Mouse (Mus musculus) liver, embryonic 15.5 days (tissue): ENCODE measurements around the gene Drc1. TPM values are rescaled to one million over a fixed set of nuclear protein-coding genes. Genes with fewer than 3 reads are reported as not detected.

Experiments used
- ATAC-seq: fragments of 200-750 bp; cut with Nextera tagmentation; 2 replicates; pipeline ENCODE4 v1.8.0; 2017; ENCODE audit warnings: moderate number of reproducible peaks, mild to moderate bottlenecking, moderate library complexity; ENCODE audit not compliant: insufficient read depth
- H3K27ac ChIP-seq: fragments of 300-500 bp; sonication (generic); replicated peaks from 2 replicates; pipeline ENCODE4 v1.5.1; 2015; ENCODE audit warnings: mild to moderate bottlenecking, inconsistent platforms
- H3K27me3 ChIP-seq: fragments of 300-500 bp; sonication (generic); 2 replicates; pipeline ENCODE4 v1.6.1; 2015; ENCODE audit warnings: mild to moderate bottlenecking, inconsistent platforms
- H3K36me3 ChIP-seq: fragments of 300-500 bp; sonication (generic); replicated peaks from 2 replicates; pipeline ENCODE4 v1.6.1; 2015; ENCODE audit warnings: moderate library complexity, mild to moderate bottlenecking, inconsistent platforms
- H3K4me1 ChIP-seq: fragments of 300-500 bp; sonication (generic); replicated peaks from 2 replicates; pipeline ENCODE4 v1.6.1; 2015; ENCODE audit warnings: inconsistent platforms
- H3K4me2 ChIP-seq: fragments of 300-500 bp; sonication (generic); 2 replicates; pipeline ENCODE4 v1.6.1; 2015; ENCODE audit warnings: moderate library complexity, mild to moderate bottlenecking, inconsistent platforms
- H3K4me3 ChIP-seq: fragments of 300-500 bp; sonication (generic); replicated peaks from 2 replicates; pipeline ENCODE4 v1.5.1; 2015; ENCODE audit warnings: mild to moderate bottlenecking, inconsistent platforms
- H3K9ac ChIP-seq: fragments of 300-500 bp; sonication (generic); 2 replicates; pipeline ENCODE4 v1.6.1; 2015; ENCODE audit warnings: moderate library complexity, mild to moderate bottlenecking, inconsistent platforms
- H3K9me3 ChIP-seq: fragments of 300-500 bp; sonication (generic); replicated peaks from 2 replicates; pipeline ENCODE4 v1.6.1; 2016; ENCODE audit warnings: inconsistent platforms
- WGBS: fragments of 180-500 bp; shearing (Covaris S2); methylation state at CpG from one replicate; pipeline ENCODE4 v1.1.7; 2015; ENCODE audit warnings: mixed read lengths; ENCODE audit not compliant: insufficient replicate concordance; 5-methylcytosine and 5-hydroxymethylcytosine counted together
- polyA plus RNA-seq: library from polyadenylated mRNA; unstranded; fragments of >200 nt; fragmentation: Nextera tagmentation; extraction: Ambion mirVana; gene quantifications from 2 replicates; pipeline ENCODE4 v1.2.1, GENCODE M21; 2015

Drc1 gene
- polyA plus RNA-seq, 1 experiment from 2014 or later, result 1.5 TPM

DNA sequence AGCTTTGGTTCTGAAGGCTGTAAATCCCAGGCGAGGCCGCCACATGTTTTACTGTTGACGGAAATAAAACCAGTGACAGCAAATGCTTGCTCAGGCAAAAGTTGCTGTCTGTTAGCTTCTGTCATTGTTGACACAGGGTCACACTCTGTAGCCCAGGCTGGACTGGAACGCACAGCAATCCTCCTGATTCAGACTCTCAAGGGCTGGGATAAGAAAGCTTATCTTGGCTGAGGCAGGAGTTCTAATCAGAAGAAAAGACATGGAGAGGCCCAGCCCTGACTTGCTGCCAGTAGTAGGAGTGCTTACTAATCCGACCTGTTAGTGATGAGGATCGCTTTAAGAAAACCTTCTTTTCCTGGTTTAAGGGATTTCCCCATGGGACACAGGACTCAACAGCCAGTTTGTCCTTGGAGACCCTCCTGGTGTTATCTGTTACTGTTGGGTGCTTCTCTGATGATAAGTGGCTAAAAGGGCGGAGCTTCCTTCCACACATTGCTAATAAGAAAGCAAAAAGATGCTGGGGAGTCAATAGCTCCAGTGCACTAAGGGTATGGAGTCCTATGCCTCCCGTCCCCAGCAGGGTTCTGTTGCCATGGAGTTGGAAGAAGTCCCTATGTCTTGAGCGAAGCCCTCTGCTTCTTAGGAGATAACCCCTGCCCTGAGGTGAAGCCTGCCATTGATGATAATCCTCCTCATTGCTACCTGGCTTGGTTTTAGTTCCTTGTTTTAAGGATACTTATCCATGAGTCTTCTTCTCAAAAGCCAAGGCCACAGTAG lies 6.1 kb downstream of the Drc1 start:
- 42% methylated on average over 9 of the region's 9 CpGs for whole genome bisulfite sequencing
- Histone ChIP-seq H3K9me3 (no peaks in the 10 kb centered on the region), H3K36me3 (no peaks in the 10 kb centered on the region), H3K27ac (peak overlapping the region; percentile 75), H3K4me2 (peak overlapping the region; percentile 55), H3K4me3 (no peak overlapping the region), H3K4me1 (peaks cover 21% of the 10 kb centered on the region), H3K9ac (no peak overlapping the region), H3K27me3 (peaks cover 6% of the 10 kb centered on the region; the same call in 1 of the 2 replicates)
- peak; percentile 89 for ATAC-seq

DNA sequence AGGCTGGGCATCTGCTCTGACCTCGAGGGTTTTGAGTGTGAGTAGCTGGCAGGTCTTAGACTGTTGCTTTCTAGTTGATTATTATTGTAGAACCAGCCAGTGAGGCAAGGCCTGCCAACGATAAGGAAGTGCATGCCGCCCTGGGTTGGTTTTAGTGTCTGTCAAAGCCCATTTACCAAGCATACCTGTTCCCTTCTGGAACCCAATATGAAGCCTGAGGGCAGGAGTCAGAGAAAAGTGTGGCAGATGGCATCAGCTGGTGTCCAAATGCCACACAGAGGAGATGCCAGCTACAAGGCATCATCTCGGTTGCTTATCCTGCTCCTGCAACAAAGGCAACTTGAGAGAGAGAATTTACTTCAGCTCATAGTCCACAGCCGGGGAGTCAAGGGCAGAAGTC lies 59.6 kb downstream of the Drc1 start:
- no peak overlapping the region for H3K4me3 ChIP-seq
- no peak overlapping the region for H3K27ac ChIP-seq
- H3K27me3 ChIP-seq, result peaks cover 33% of the 10 kb centered on the region
- H3K9ac ChIP-seq, result no peak overlapping the region
- H3K9me3 ChIP-seq, result no peaks in the 10 kb centered on the region
- H3K36me3 ChIP-seq, result no peaks in the 10 kb centered on the region
- 56% methylated on average over 5 of the region's 5 CpGs for WGBS
- ATAC-seq, result no peak
- no peak overlapping the region for H3K4me2 ChIP-seq
- no peaks in the 10 kb centered on the region; the same call in 1 of the 2 replicates for H3K4me1 ChIP-seq

DNA sequence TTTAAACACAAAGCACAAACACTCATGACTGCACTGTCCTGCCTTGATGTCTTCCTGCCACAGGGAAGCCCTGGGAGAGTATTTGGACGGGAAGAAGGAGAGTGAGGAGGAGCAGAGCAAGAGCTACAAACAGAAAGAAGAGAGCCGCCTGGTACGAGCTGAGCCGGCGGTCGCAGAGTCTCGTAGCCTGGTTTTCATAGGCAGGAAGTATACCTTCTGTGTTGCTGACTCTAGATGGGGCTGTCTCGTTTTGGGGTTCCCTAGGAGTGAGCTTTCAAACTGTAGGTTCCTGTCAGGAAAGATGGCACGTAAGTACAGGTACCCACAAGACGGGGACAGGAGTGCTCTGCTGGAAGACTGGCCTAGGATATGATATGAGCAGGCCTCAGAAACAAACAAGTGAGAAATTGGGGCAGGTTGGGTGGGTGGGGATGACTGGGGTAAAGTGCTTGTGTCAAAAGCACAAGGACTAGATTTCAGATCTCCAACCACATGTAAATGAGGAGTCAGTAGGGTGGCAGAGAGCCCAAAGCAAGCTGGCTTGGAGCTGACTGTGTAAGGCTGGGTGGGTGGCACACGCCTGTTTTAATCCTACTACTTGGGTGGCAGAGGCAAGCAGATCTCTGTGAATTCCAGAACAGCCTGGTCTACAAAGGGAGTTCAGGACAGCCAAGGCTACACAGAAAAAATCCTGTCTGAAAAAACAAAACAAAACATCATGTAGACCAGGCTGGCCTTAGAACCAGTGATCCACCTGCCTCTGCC lies 60.6 kb downstream of the Drc1 start:
- no peaks in the 10 kb centered on the region for H3K36me3 ChIP-seq
- H3K4me2 ChIP-seq, result no peak overlapping the region
- H3K27ac ChIP-seq, result no peak overlapping the region
- no peak for ATAC-seq
- WGBS, result 62% methylated on average over 11 of the region's 11 CpGs
- no peak overlapping the region for H3K4me3 ChIP-seq
- H3K9ac ChIP-seq, result no peak overlapping the region
- H3K4me1 ChIP-seq, result no peaks in the 10 kb centered on the region; the same call in 1 of the 2 replicates
- H3K27me3 ChIP-seq, result peaks cover 37% of the 10 kb centered on the region
- H3K9me3 ChIP-seq, result no peaks in the 10 kb centered on the region

DNA sequence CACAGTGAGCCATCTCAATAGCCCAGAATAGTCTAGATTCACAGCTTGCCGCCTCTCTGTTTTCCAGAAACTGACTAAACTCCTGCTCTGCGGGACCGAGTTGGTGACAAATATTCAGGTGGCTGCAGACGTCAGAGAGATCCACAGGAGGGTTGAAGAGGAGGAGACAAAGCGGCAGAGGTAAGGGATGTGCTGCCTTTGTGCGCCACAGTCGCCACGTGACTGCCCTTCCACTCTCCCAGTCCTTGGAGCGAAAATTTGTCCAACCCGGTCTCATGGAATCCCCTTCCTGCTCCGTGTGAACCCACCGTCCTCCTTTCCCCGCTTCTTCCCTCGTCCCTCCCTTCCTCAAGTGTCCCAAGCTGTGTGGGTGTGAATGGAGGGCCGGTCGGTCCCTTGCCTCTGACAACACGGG lies 61.4 kb downstream of the Drc1 start:
- Histone ChIP-seq H3K9ac (no peak overlapping the region), H3K4me1 (no peaks in the 10 kb centered on the region; the same call in 1 of the 2 replicates), H3K27ac (no peak overlapping the region), H3K4me2 (peak overlapping the region; percentile 48), H3K36me3 (no peaks in the 10 kb centered on the region), H3K9me3 (no peaks in the 10 kb centered on the region), H3K4me3 (no peak overlapping the region), H3K27me3 (peaks cover 37% of the 10 kb centered on the region)
- 16% methylated on average over 17 of the region's 17 CpGs for WGBS
- ATAC-seq, result no peak

DNA sequence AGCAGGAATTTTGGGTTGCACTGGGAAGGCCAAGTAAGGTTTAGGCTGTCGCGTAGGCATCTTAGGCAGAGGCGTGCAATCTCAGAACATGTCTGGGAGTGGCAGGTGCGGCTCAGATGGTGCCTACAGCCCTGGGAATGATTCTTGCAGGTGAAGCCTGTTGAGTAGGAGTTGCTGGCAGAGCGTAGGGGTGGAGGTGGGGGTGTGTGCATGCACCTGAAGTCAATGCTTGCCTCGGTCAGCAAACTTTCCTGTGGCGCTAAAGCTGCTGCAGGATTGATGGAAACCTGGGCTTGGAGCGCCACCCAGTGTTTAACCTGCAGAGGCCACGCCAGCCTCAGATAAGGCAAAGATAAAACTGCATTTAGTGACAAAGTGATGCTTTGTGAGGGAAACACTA lies 61.9 kb downstream of the Drc1 start:
- no peak overlapping the region for H3K9ac ChIP-seq
- H3K4me2 ChIP-seq, result peak overlapping the region; percentile 48
- H3K4me3 ChIP-seq, result no peak overlapping the region
- no peaks in the 10 kb centered on the region for H3K36me3 ChIP-seq
- 8% methylated on average over 9 of the region's 9 CpGs for WGBS
- no peaks in the 10 kb centered on the region for H3K9me3 ChIP-seq
- ATAC-seq, result no peak
- H3K4me1 ChIP-seq, result no peaks in the 10 kb centered on the region; the same call in 1 of the 2 replicates
- no peak overlapping the region for H3K27ac ChIP-seq
- H3K27me3 ChIP-seq, result peaks cover 37% of the 10 kb centered on the region

DNA sequence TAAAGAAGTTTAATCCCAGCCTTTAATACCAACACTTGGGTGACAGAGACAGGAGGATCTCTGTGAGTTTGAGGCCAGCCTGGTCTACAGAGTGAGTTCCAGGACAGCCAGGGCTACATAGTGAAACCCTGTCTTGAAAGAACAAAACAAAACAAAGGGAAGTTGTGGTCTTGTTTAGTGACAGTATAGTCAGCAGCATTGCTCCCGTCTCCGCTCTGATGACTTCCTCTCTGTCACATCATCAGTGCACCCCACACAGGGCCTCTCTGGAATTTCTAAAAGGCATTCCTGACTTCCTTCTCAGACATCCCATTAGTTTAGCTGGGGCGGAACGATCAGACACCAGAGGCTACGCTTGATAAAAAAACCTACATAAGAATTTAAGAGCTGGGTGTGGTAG lies 62.7 kb downstream of the Drc1 start:
- H3K27ac ChIP-seq, result no peak overlapping the region
- WGBS, result 27% methylated on average over 5 of the region's 5 CpGs
- H3K4me2 ChIP-seq, result no peak overlapping the region
- no peaks in the 10 kb centered on the region for H3K9me3 ChIP-seq
- peaks cover 37% of the 10 kb centered on the region for H3K27me3 ChIP-seq
- no peak for ATAC-seq
- no peak overlapping the region for H3K9ac ChIP-seq
- no peak overlapping the region for H3K4me3 ChIP-seq
- no peaks in the 10 kb centered on the region for H3K36me3 ChIP-seq
- H3K4me1 ChIP-seq, result no peaks in the 10 kb centered on the region; the same call in 1 of the 2 replicates

DNA sequence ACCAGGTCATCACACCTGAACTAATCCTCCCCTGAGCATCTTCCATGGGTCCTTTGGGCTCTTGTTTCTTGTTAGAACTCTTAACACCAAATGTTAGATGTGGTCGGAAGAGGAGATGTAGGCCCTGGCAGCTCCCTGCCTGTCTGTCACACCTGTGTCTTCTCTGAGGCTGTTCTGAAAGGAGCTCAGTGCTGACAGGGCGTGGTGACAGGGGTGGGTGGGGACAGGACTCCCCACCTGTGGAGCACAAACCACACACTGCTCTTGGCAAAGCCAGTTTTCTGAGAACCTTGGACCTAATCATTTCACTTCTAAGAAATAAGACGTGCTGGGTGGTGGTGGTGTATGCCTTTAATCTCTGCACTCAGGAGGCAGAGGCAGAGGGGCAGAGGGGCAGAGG lies 72.4 kb downstream of the Drc1 start:
- Histone ChIP-seq H3K4me3 (no peak overlapping the region), H3K27me3 (no peaks in the 10 kb centered on the region), H3K36me3 (no peaks in the 10 kb centered on the region), H3K27ac (no peak overlapping the region), H3K9me3 (no peaks in the 10 kb centered on the region), H3K4me1 (no peaks in the 10 kb centered on the region), H3K4me2 (no peak overlapping the region), H3K9ac (no peak overlapping the region)
- 45% methylated on average over 3 of the region's 3 CpGs for WGBS
- no peak for ATAC-seq

DNA sequence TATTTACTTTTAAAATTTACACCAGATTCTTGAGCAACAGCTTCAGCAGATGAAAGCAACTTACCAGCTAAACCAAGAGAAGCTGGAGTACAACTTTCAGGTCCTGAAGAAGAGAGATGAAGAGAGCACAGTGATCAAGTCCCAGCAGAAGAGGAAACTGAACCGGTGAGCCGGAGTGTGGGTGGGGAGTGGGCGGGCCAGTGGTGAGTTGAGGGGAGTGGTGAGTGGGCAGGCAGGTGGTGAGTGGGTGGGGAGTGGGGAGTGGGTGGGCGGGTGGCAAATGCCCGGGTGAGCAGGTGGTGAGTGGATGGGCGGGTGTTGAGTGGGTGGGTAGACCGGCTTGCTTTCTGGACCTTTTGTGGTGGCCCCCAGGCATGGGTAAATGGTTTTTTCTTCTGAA lies 73.9 kb downstream of the Drc1 start:
- Histone ChIP-seq H3K27me3 (no peaks in the 10 kb centered on the region), H3K9ac (no peak overlapping the region), H3K9me3 (no peaks in the 10 kb centered on the region), H3K4me3 (no peak overlapping the region), H3K36me3 (no peaks in the 10 kb centered on the region), H3K4me1 (no peaks in the 10 kb centered on the region), H3K4me2 (no peak overlapping the region), H3K27ac (no peak overlapping the region)
- WGBS, result 54% methylated on average over 7 of the region's 7 CpGs
- no peak for ATAC-seq

DNA sequence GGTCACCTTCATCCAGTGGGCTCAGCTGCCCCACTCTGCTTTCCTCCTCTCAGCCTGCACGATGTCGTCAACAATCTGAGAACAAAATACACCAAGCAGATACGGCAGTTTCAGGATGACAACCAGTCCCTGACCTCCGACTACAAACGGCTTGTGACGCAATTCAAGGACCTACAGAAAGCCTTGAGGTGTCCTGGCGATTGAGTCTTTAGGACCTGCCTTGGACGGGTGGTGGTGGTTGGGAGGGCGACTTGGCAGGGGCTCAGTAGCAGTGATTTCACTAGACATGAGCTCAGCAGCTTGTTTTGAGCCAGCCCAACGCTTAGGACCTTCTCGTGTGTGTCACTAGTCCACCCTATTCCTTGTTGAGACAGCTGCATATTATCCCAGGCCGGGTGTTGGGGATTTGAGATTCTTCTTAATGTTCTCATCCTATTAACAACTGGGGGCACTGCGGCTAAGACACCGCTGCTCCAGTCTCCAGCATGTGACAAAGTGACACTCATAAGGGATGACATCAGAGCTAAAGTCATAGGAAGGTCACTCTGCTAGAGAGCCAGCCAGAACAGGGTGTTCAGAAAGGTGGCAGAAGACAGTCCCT lies 74.5 kb downstream of the Drc1 start:
- no peak overlapping the region for H3K27ac ChIP-seq
- H3K36me3 ChIP-seq, result no peaks in the 10 kb centered on the region
- H3K27me3 ChIP-seq, result no peaks in the 10 kb centered on the region
- 67% methylated on average over 14 of the region's 14 CpGs for WGBS
- H3K9ac ChIP-seq, result no peak overlapping the region
- no peaks in the 10 kb centered on the region for H3K4me1 ChIP-seq
- H3K9me3 ChIP-seq, result no peaks in the 10 kb centered on the region
- no peak overlapping the region for H3K4me3 ChIP-seq
- ATAC-seq, result no peak
- H3K4me2 ChIP-seq, result no peak overlapping the region

DNA sequence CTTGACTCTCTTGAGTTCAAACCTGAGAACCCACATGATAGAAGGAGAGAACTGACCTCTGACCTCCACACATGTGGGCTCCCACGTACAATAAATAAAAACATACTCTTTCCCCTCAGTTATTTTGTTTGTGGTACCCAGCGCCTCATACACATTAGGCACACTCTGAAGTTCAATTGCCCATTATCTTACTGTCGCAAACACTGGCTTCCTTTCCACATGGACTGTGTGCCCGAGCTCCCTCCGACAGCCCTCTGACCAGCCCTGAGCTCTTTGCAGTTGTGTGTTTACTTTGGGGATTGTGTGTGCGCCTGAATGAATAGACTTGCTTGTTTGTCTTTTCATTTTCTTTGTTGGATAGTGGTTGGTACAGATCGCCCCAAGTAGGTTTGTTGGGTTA lies 75.5 kb downstream of the Drc1 start:
- Histone ChIP-seq H3K9me3 (no peaks in the 10 kb centered on the region), H3K27ac (no peak overlapping the region), H3K27me3 (no peaks in the 10 kb centered on the region), H3K4me3 (no peak overlapping the region), H3K4me2 (no peak overlapping the region), H3K9ac (no peak overlapping the region), H3K36me3 (no peaks in the 10 kb centered on the region), H3K4me1 (no peaks in the 10 kb centered on the region)
- ATAC-seq, result no peak
- 58% methylated on average over 7 of the region's 7 CpGs for WGBS

DNA sequence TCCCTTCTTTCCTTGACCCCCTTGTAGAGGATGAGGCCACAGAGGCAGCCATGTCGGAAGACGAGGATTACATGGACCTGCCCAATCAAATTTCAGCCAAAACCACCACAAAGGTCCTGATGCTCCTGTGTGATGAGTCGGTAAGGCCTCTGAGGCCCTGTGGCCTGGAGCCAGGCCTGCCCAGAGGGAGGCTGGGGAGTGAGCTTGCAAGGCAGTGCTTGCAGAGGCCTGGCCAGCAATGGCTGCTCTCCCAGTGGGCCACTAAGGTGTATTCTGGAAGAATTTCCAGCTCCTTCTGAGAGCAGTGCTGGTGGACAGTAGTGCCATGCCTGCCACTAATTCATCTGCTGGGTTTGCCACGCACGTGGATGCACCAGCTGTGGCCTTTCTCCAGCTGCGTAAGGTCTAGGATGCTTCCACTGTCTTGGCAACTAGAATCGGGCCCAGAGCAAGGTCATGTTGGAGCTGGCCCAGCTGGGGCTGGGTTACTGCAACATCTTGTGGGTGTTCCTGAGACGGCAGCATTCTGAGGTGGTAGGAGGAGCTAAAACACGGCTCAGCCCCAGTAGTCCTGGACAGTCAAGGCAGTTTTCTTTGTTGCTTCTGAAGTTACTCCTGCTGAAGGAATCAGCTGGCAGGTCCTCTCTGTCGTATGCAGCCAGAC lies 77.4 kb downstream of the Drc1 start:
- Histone ChIP-seq H3K4me3 (no peak overlapping the region), H3K27ac (no peak overlapping the region), H3K4me2 (no peak overlapping the region), H3K36me3 (no peaks in the 10 kb centered on the region), H3K9ac (no peak overlapping the region), H3K4me1 (no peaks in the 10 kb centered on the region), H3K9me3 (no peaks in the 10 kb centered on the region), H3K27me3 (no peaks in the 10 kb centered on the region)
- 70% methylated on average over 10 of the region's 10 CpGs for WGBS
- ATAC-seq, result no peak
